Mouse (Mus musculus) forebrain, embryonic 16.5 days (tissue): ENCODE results near the gene Golga1. TPM values are rescaled to one million over a fixed set of nuclear protein-coding genes. Genes with fewer than 3 reads are reported as not detected.

Experiments
- ATAC-seq: fragments of 200-750 bp; cut with Nextera tagmentation; 2 replicates; pipeline ENCODE4 v1.8.0; 2017; ENCODE audit warnings: mild to moderate bottlenecking, moderate library complexity
- H3K27ac ChIP-seq: fragments of 300-500 bp; sonication (generic); 2 replicates; pipeline ENCODE4 v1.5.1; 2014; ENCODE audit warnings: low read length, control low read depth
- H3K27me3 ChIP-seq: fragments of 300-500 bp; sonication (generic); replicated peaks from 2 replicates; pipeline ENCODE4 v1.6.1; 2014; ENCODE audit warnings: low read length; ENCODE audit not compliant: control insufficient read depth, insufficient read depth
- H3K36me3 ChIP-seq: fragments of 300-500 bp; sonication (generic); 2 replicates; pipeline ENCODE4 v1.6.1; 2014; ENCODE audit not compliant: control insufficient read depth, insufficient read depth
- H3K4me1 ChIP-seq: fragments of 300-500 bp; sonication (generic); replicated peaks from 2 replicates; pipeline ENCODE4 v1.6.1; 2014; ENCODE audit warnings: low read length; ENCODE audit not compliant: control insufficient read depth, insufficient read depth
- H3K4me2 ChIP-seq: fragments of 300-500 bp; sonication (generic); 2 replicates; pipeline ENCODE4 v1.6.1; 2014; ENCODE audit warnings: mild to moderate bottlenecking, low read length, control low read depth
- H3K4me3 ChIP-seq: fragments of 300-500 bp; sonication (generic); replicated peaks from 2 replicates; pipeline ENCODE4 v1.5.1; 2014; ENCODE audit warnings: mild to moderate bottlenecking, low read length, control low read depth
- H3K9ac ChIP-seq: fragments of 300-500 bp; sonication (generic); replicated peaks from 2 replicates; pipeline ENCODE4 v1.6.1; 2014; ENCODE audit warnings: low read depth, low read length, control low read depth
- H3K9me3 ChIP-seq: fragments of 300-500 bp; sonication (generic); 2 replicates; pipeline ENCODE4 v1.6.1; 2016; ENCODE audit warnings: low read length; ENCODE audit not compliant: control insufficient read depth
- WGBS: fragments of 180-500 bp; shearing (Covaris S2); extraction: QIAGEN DNeasy Blood & Tissue Kit; methylation state at CpG from one replicate; pipeline ENCODE4 v1.1.7; 2014; 5-methylcytosine and 5-hydroxymethylcytosine counted together
- polyA plus RNA-seq: library from polyadenylated mRNA; unstranded; fragments of >200 nt; fragmentation: Nextera tagmentation; extraction: Ambion mirVana; gene quantifications from 2 replicates; pipeline ENCODE4 v1.2.1, GENCODE M21; 2015

Golga1 gene
- polyA plus RNA-seq, 1 experiment from 2014 or later: 40.7 TPM

- H3K27ac ChIP-seq: no peak overlapping the region
- ATAC-seq: no peak
- H3K4me3 ChIP-seq: 0 out of 2 replicates have a peak overlapping the region, but pooled peaks have one; percentile 6
- no peaks in the 10 kb centered on the region for H3K9me3 ChIP-seq
- no peaks in the 10 kb centered on the region for H3K27me3 ChIP-seq
- H3K9ac ChIP-seq: no peak overlapping the region
- H3K4me2 ChIP-seq: peak overlapping the region; percentile 21
- H3K4me1 ChIP-seq: peaks cover 34% of the 10 kb centered on the region
- H3K36me3 ChIP-seq: peaks cover 18% of the 10 kb centered on the region
- WGBS: 53% methylated on average over 8 of the region's 8 CpGs
Measured at GRCm38 (mm10) chr2:39003106-39003505, 62.2 kb downstream of the Golga1 start.

- 85% methylated on average over 3 of the region's 3 CpGs for WGBS
- H3K27me3 ChIP-seq: no peaks in the 10 kb centered on the region
- H3K36me3 ChIP-seq: peaks cover 18% of the 10 kb centered on the region
- H3K4me2 ChIP-seq: no peak overlapping the region
- no peak overlapping the region for H3K27ac ChIP-seq
- H3K9me3 ChIP-seq: no peaks in the 10 kb centered on the region
- peaks cover 34% of the 10 kb centered on the region for H3K4me1 ChIP-seq
- H3K4me3 ChIP-seq: no peak overlapping the region
- H3K9ac ChIP-seq: no peak overlapping the region
- no peak for ATAC-seq
Measured at GRCm38 (mm10) chr2:39001866-39002265, 63.5 kb downstream of the Golga1 start.

- H3K4me2 ChIP-seq: no peak overlapping the region
- H3K27ac ChIP-seq: no peak overlapping the region
- WGBS: 84% methylated on average over 4 of the region's 4 CpGs
- no peaks in the 10 kb centered on the region for H3K27me3 ChIP-seq
- no peak overlapping the region for H3K4me3 ChIP-seq
- no peaks in the 10 kb centered on the region for H3K9me3 ChIP-seq
- H3K9ac ChIP-seq: no peak overlapping the region
- H3K36me3 ChIP-seq: peaks cover 18% of the 10 kb centered on the region
- peaks cover 25% of the 10 kb centered on the region for H3K4me1 ChIP-seq
- ATAC-seq: no peak
Measured at GRCm38 (mm10) chr2:39000587-39000919, 64.8 kb downstream of the Golga1 start.

- WGBS: 69% methylated on average over 8 of the region's 8 CpGs
- no peak for ATAC-seq
- H3K27me3 ChIP-seq: no peaks in the 10 kb centered on the region
Measured at GRCm38 (mm10) chr2:38999910-39000586, 65.3 kb downstream of the Golga1 start.

GRCm38 (mm10) chr2:38999381-38999780 is 66.0 kb downstream of the Golga1 start:
- no peaks in the 10 kb centered on the region for H3K9me3 ChIP-seq
- no peak overlapping the region for H3K27ac ChIP-seq
- no peak overlapping the region for H3K9ac ChIP-seq
- 54% methylated on average over 4 of the region's 4 CpGs for WGBS
- H3K4me1 ChIP-seq: peaks cover 25% of the 10 kb centered on the region
- peaks cover 18% of the 10 kb centered on the region for H3K36me3 ChIP-seq
- ATAC-seq: no peak
- H3K4me3 ChIP-seq: no peak overlapping the region
- H3K27me3 ChIP-seq: no peaks in the 10 kb centered on the region
- no peak overlapping the region for H3K4me2 ChIP-seq

More at GRCm38 (mm10) chr2:38999910-39000586, 65.3 kb downstream of the Golga1 start:
- Histone ChIP-seq H3K4me1 (peaks cover 25% of the 10 kb centered on the region), H3K4me3 (no peak overlapping the region), H3K9me3 (no peaks in the 10 kb centered on the region), H3K27ac (no peak overlapping the region), H3K4me2 (no peak overlapping the region), H3K9ac (no peak overlapping the region), H3K36me3 (peaks cover 18% of the 10 kb centered on the region)

- Histone ChIP-seq H3K4me3 (peak within 1 kb of the TSS; percentile 43), H3K9ac (peak within 1 kb of the TSS; percentile 38), H3K27ac (no peak within 1 kb of the TSS), H3K4me2 (peak within 1 kb of the TSS; percentile 52), H3K9me3 (no peaks in the 10 kb centered on the region), H3K4me1 (peaks cover 8% of the 10 kb centered on the region), H3K36me3 (peaks cover 18% of the 10 kb centered on the region), H3K27me3 (no peaks in the 10 kb centered on the region)
- peak; percentile 94 for ATAC-seq
- WGBS: 16% methylated on average over 33 of the region's 33 CpGs
Measured at GRCm38 (mm10) chr2:38997386-38998374, 67.7 kb downstream of the Golga1 start, which contains the start of gene Wdr38. Gene Wdr38 (plus strand): TSS chr2:38997476.

GRCm38 (mm10) chr2:38992452-38992851 is 72.9 kb downstream of the Golga1 start:
- ATAC-seq: no peak
- H3K4me3 ChIP-seq: no peak overlapping the region
- H3K9me3 ChIP-seq: no peaks in the 10 kb centered on the region
- H3K9ac ChIP-seq: no peak overlapping the region
- H3K27me3 ChIP-seq: no peaks in the 10 kb centered on the region
- 38% methylated on average over 4 of the region's 4 CpGs for WGBS
- no peak overlapping the region for H3K4me2 ChIP-seq
- no peaks in the 10 kb centered on the region for H3K36me3 ChIP-seq
- no peaks in the 10 kb centered on the region; the same call in 1 of the 2 replicates for H3K4me1 ChIP-seq
- no peak overlapping the region for H3K27ac ChIP-seq

- WGBS: 85% methylated on average over 4 of the region's 4 CpGs
- no peaks in the 10 kb centered on the region for H3K9me3 ChIP-seq
- no peak overlapping the region for H3K4me3 ChIP-seq
- H3K27me3 ChIP-seq: no peaks in the 10 kb centered on the region
- no peak for ATAC-seq
- H3K36me3 ChIP-seq: no peaks in the 10 kb centered on the region
- no peak overlapping the region for H3K9ac ChIP-seq
- H3K4me2 ChIP-seq: no peak overlapping the region
- H3K4me1 ChIP-seq: no peaks in the 10 kb centered on the region
- no peak overlapping the region for H3K27ac ChIP-seq
Measured at GRCm38 (mm10) chr2:38992004-38992403, 73.3 kb downstream of the Golga1 start.

GRCm38 (mm10) chr2:38988929-38989328 is 76.4 kb downstream of the Golga1 start:
- H3K9ac ChIP-seq: no peak overlapping the region
- H3K27me3 ChIP-seq: no peaks in the 10 kb centered on the region
- no peak overlapping the region for H3K27ac ChIP-seq
- 88% methylated on average over 2 of the region's 2 CpGs for WGBS
- H3K4me2 ChIP-seq: no peak overlapping the region
- H3K4me3 ChIP-seq: no peak overlapping the region
- no peak for ATAC-seq
- no peaks in the 10 kb centered on the region for H3K9me3 ChIP-seq
- no peaks in the 10 kb centered on the region for H3K36me3 ChIP-seq
- no peaks in the 10 kb centered on the region for H3K4me1 ChIP-seq
